Mouse (Mus musculus): ENCODE measurements around the gene Ttc25. TPM values are rescaled to one million over a fixed set of nuclear protein-coding genes. Genes with fewer than 3 reads are reported as not detected.

Gene Ttc25
- 1 to 10 TPM in 3 of 4 experiments, under 1 TPM in 1; 0.71 to 1.9 (median 1.6) TPM for total RNA-seq (2022)

GRCm38 (mm10) chr11:100544832-100545745, at the start of gene Ttc25:
Gene Ttc25, plus strand, starts transcription at chr11:100545607.
- peak; percentile 70 to 76 for DNase-seq (ENCODE audit: low spot score in 2 of 2)

- no peak for DNase-seq (ENCODE audit: low spot score in 2 of 2)
Measured at GRCm38 (mm10) chr11:100500241-100500640, 45.2 kb upstream of the Ttc25 start.

GRCm38 (mm10) chr11:100500651-100501050, 44.8 kb upstream of the Ttc25 start:
- no peak for DNase-seq (ENCODE audit: low spot score in 2 of 2)

- no peak for DNase-seq (ENCODE audit: low spot score in 2 of 2)
Measured at GRCm38 (mm10) chr11:100501321-100501720, 44.1 kb upstream of the Ttc25 start.

GRCm38 (mm10) chr11:100504990-100505660, 40.3 kb upstream of the Ttc25 start:
- no peak for DNase-seq (ENCODE audit: low spot score in 2 of 2)

GRCm38 (mm10) chr11:100505997-100506396, 39.4 kb upstream of the Ttc25 start:
- DNase-seq (ENCODE audit: low spot score in 2 of 2): no peak

- no peak for DNase-seq (ENCODE audit: low spot score in 2 of 2)
Measured at GRCm38 (mm10) chr11:100510556-100510955, 34.9 kb upstream of the Ttc25 start.

- peak in 1 of 2 experiments; percentile 21 for DNase-seq (ENCODE audit: low spot score in 2 of 2)
Measured at GRCm38 (mm10) chr11:100512384-100512783, 33.0 kb upstream of the Ttc25 start.

- no peak for DNase-seq (ENCODE audit: low spot score in 2 of 2)
Measured at GRCm38 (mm10) chr11:100513716-100514115, 31.7 kb upstream of the Ttc25 start.

GRCm38 (mm10) chr11:100515061-100515460, 30.3 kb upstream of the Ttc25 start:
- no peak for DNase-seq (ENCODE audit: low spot score in 2 of 2)

GRCm38 (mm10) chr11:100515789-100516188, 29.6 kb upstream of the Ttc25 start:
- no peak for DNase-seq (ENCODE audit: low spot score in 2 of 2)

- no peak for DNase-seq (ENCODE audit: low spot score in 2 of 2)
Measured at GRCm38 (mm10) chr11:100516291-100516690, 29.1 kb upstream of the Ttc25 start.

GRCm38 (mm10) chr11:100518188-100518591, 27.2 kb upstream of the Ttc25 start:
- DNase-seq (ENCODE audit: low spot score in 2 of 2): no peak

GRCm38 (mm10) chr11:100519188-100519587, 26.2 kb upstream of the Ttc25 start:
- DNase-seq (ENCODE audit: low spot score in 2 of 2): no peak

GRCm38 (mm10) chr11:100520838-100521237, 24.6 kb upstream of the Ttc25 start:
- DNase-seq (ENCODE audit: low spot score in 2 of 2): no peak

GRCm38 (mm10) chr11:100524358-100524757, 21.0 kb upstream of the Ttc25 start:
- DNase-seq (ENCODE audit: low spot score in 2 of 2): no peak

- DNase-seq (ENCODE audit: low spot score in 2 of 2): no peak
Measured at GRCm38 (mm10) chr11:100524987-100525630, 20.3 kb upstream of the Ttc25 start.

- no peak for DNase-seq (ENCODE audit: low spot score in 2 of 2)
Measured at GRCm38 (mm10) chr11:100526052-100526816, 19.2 kb upstream of the Ttc25 start.

- DNase-seq (ENCODE audit: low spot score in 2 of 2): peak; percentile 50 to 54
Measured at GRCm38 (mm10) chr11:100527066-100527457, 18.3 kb upstream of the Ttc25 start.

GRCm38 (mm10) chr11:100527458-100528374, 17.7 kb upstream of the Ttc25 start, which contains the start of gene Acly:
Gene Acly, minus strand, starts transcription at chr11:100528000.
- DNase-seq (ENCODE audit: low spot score in 2 of 2): peak; percentile 97 to 98
